Mouse (Mus musculus) thymus, postnatal 10 days (tissue): Measurements from ENCODE around the gene Gabre.

ENCODE experiments used
- DNase-seq, 2 experiments: peaks; one replicate each; pipeline ENCODE4 v3.0.0; 2021; ENCODE audit warnings: low spot score in 2 of 2

Gene Gabre

DNA sequence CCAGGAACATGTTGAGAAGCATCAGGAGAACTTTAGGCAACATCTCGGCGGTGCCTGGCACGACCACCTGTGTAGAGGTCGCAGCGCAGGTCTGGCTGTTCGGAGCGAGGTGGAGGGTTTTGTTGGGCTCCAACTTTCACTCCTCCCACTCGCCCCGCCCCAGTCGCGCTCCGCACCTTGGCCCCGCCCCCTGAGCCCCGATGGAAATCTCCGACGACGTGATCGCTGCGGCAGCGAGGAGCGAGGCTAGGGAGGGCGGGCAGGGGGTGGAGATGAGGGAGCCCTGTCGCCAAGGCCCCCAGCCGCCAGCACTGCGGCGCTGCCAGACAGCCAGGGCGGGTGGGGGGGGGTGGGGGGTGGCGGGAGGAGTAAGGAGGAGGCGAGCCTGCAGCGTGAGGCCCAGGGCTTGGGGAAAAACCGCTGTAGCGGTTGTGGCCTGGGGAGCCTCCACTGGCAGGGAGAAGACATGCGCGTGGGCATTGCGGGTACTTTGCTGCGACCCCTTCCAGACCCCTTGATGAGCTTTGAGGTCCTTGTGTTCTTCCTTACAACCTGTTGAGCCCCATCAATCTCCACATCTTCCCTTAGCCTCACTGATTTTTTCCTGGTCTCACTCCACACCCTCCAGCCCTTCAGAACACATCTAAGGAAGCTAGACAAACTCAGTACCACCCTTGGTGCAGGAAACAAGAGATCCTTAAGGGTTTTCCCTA, at the start of gene Gabre:
Gabre (minus strand) TSS at position 145 of the 713 bp plus-strand sequence.
- DNase-seq: peak; percentile 6 to 7

DNA sequence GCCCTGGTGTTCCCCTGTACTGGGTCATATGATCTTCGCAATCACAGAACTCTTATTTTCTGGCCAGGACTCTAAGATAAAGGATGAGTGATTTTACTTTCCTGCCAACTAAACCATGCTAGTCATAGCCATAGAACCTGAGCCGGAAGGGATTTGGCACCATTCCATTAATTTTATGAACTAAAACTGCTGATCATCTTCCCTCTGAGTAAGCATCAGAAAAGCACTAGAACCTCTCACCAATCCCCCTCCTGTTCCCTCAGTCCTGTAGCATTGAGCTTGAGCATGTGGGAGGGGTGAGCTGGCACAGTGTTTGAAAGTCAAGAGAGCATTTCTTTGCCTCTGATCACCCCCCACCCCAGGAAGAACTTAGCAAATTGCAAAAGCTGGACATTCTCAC, 23.2 kb upstream of the Gabre start:
- DNase-seq: no peak

- DNase-seq: no peak
Measured at GRCm38 (mm10) chrX:72275372-72275663, 715 bp upstream of the Gabre start.

DNA sequence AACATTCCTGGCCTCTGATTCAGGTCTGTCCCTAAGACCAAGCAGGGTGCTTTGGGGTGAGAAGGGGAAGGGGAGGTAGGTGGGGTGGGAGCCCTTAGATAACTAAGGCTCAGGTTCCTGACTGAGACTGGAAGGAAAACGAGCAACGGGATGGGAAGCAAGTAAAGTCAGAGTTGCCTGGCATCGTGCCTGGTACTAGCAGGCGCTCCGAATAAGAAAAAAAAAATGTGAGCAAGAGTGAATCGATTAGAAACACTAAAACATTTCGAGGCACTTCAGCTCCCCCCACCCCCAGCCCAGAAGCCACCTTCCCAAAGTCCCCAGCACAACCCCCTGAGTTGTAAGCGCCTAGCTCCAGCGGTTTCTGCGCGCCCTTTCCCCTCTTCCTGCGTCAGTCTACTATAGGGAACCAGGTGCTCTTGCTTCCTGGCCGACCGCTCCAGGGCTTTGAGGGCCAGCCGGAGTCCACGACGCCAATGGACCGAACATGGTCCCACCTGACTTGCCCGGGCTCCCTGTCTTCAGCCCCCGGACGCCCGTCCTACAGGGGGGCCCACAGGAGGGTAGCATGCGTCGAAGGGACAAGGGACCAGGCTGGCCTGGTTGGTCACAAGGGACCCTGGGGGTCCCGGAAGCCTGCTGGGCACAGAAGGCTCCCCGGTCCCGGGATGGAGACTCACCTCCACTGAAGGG, 491 bp downstream of the Gabre start:
- DNase-seq: no peak

GRCm38 (mm10) chrX:72270637-72271036, 4.0 kb downstream of the Gabre start:
- DNase-seq: no peak

DNA sequence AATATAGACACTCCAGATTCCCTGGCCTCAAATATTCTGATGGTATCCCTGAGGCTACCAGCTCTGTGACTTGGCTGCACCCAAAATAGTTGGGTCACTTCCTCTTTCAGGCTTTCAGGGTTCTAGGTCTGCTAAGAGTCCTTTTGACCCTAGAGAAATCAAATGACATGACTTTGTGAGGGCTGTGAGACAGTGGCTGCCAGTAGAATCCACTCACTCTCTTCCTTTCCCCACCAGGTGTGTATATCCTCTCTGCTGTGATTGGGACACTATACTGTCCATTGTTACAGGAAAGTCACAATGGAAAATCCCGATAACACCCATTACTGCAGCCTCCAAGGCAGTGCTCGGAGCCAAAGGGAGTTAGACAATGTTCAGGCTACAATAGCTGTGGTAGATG, 52.9 kb downstream of the Gabre start, which contains the start of gene Magea4:
Magea4 (plus strand) TSS at position 301 of the 400 bp plus-strand sequence.
- no peak for DNase-seq
